Mouse (Mus musculus) cerebellum, adult 2 months (tissue): Measurements from ENCODE around the gene Fbxo10. TPM values are rescaled to one million over a fixed set of nuclear protein-coding genes. Genes with fewer than 3 reads are reported as not detected.
"Not testable (repeated sequence)": the region's sequence is repeated elsewhere in the genome, so short reads cannot be mapped to it uniquely, and the experiment has no call there.

Experiments
- DNase-seq, 2 experiments: peaks; one replicate each; pipeline ENCODE4 v3.0.0; 2021
- H3K27ac ChIP-seq: fragments of 200-500 bp; 2 replicates; pipeline ENCODE4 v1.5.1; 2012; ENCODE audit warnings: low read length, control low read depth, inconsistent platforms; ENCODE audit not compliant: insufficient read depth
- H3K27me3 ChIP-seq: fragments of 200-500 bp; 2 replicates; pipeline ENCODE4 v1.6.1; 2012; ENCODE audit warnings: inconsistent platforms, mild to moderate bottlenecking, low read length, moderate library complexity; ENCODE audit not compliant: control insufficient read depth, insufficient read depth
- H3K4me1 ChIP-seq: fragments of 200-500 bp; 2 replicates; pipeline ENCODE4 v1.6.1; 2011; ENCODE audit warnings: low read length; ENCODE audit not compliant: control insufficient read depth, insufficient read depth
- H3K4me3 ChIP-seq: fragments of 200-500 bp; replicated peaks from 2 replicates; pipeline ENCODE3; 2011; ENCODE audit warnings: mild to moderate bottlenecking, low read depth, low read length, control low read depth; ENCODE audit not compliant: insufficient read depth
- CTCF ChIP-seq: fragments of 200-500 bp; IDR thresholded peaks from 2 replicates; pipeline ENCODE4 v1.5.1; 2011; ENCODE audit warnings: low read depth, mild to moderate bottlenecking, control low read depth, low read length, moderate library complexity, borderline replicate concordance; ENCODE audit not compliant: insufficient read depth
- POLR2A ChIP-seq: fragments of 200-500 bp; IDR thresholded peaks from 2 replicates; pipeline ENCODE4 v1.6.1; 2011; ENCODE audit warnings: low read length, control low read depth, borderline replicate concordance; ENCODE audit not compliant: insufficient read depth
- WGBS: fragments of 180-500 bp; shearing (Covaris S2); methylation state at CpG from one replicate; pipeline ENCODE4 v1.1.7; 2018; 5-methylcytosine and 5-hydroxymethylcytosine counted together
- polyA plus RNA-seq: library from polyadenylated mRNA; depleted of rRNA; stranded (reverse); fragments of >200 nt; gene quantifications from 2 replicates; pipeline ENCODE4 v1.2.3, GENCODE M21; 2012

The Fbxo10 gene
- polyA plus RNA-seq, 1 experiment = 18.6 TPM

GRCm38 (mm10) chr4:45040795-45041194 is 43.6 kb downstream of the Fbxo10 start:
- TF ChIP-seq POLR2A (no peak), CTCF (no peak)
- WGBS = 54% methylated on average over 7 of the region's 7 CpGs

GRCm38 (mm10) chr4:45039546-45039945 is 44.9 kb downstream of the Fbxo10 start:
- not testable (repeated sequence) for H3K27ac ChIP-seq, H3K4me3 ChIP-seq, H3K27me3 ChIP-seq, H3K4me1 ChIP-seq, DNase-seq
- WGBS = 69% methylated on average over 7 of the region's 7 CpGs

More at GRCm38 (mm10) chr4:45040795-45041194, 43.6 kb downstream of the Fbxo10 start:
- Histone ChIP-seq H3K27me3 (no peaks in the 10 kb centered on the region), H3K27ac (no peak overlapping the region), H3K4me3 (no peak overlapping the region), H3K4me1 (no peaks in the 10 kb centered on the region)
- no peak for DNase-seq

GRCm38 (mm10) chr4:45038879-45039278 is 45.5 kb downstream of the Fbxo10 start:
- not testable (repeated sequence) for H3K27ac ChIP-seq, H3K4me3 ChIP-seq, H3K4me1 ChIP-seq, H3K27me3 ChIP-seq, DNase-seq
- WGBS = 49% methylated on average over 8 of the region's 8 CpGs

GRCm38 (mm10) chr4:45037455-45038410 is 46.7 kb downstream of the Fbxo10 start:
- no peaks in the 10 kb centered on the region for H3K27me3 ChIP-seq
- TF ChIP-seq CTCF (no peak), POLR2A (no peak)
- WGBS = 89% methylated on average over 13 of the region's 13 CpGs
- no peak overlapping the region for H3K4me3 ChIP-seq
- H3K4me1 ChIP-seq = no peaks in the 10 kb centered on the region
- H3K27ac ChIP-seq = no peak overlapping the region
- no peak for DNase-seq

GRCm38 (mm10) chr4:45036571-45036970 is 47.8 kb downstream of the Fbxo10 start:
- DNase-seq = no peak
- H3K4me3 ChIP-seq = no peak overlapping the region
- H3K27ac ChIP-seq = no peak overlapping the region
- no peaks in the 10 kb centered on the region for H3K27me3 ChIP-seq
- TF ChIP-seq POLR2A (no peak), CTCF (no peak)
- no peaks in the 10 kb centered on the region for H3K4me1 ChIP-seq
- 75% methylated on average over 5 of the region's 5 CpGs for WGBS

- no peaks in the 10 kb centered on the region for H3K27me3 ChIP-seq
- no peak overlapping the region for H3K27ac ChIP-seq
- H3K4me3 ChIP-seq = no peak overlapping the region
- no peak for TF ChIP-seq POLR2A
- TF ChIP-seq CTCF = no peak
- no peaks in the 10 kb centered on the region for H3K4me1 ChIP-seq
- no peak for DNase-seq
- 91% methylated on average over 10 of the region's 10 CpGs for whole genome bisulfite sequencing
Measured at GRCm38 (mm10) chr4:45036048-45036447, 48.4 kb downstream of the Fbxo10 start.

- 72% methylated on average over 16 of the region's 16 CpGs for WGBS
- Histone ChIP-seq H3K4me3 (no peak overlapping the region), H3K27me3 (no peaks in the 10 kb centered on the region), H3K4me1 (no peaks in the 10 kb centered on the region), H3K27ac (no peak overlapping the region)
- no peak for TF ChIP-seq CTCF
- no peak for TF ChIP-seq POLR2A
- DNase-seq = no peak
Measured at GRCm38 (mm10) chr4:45034693-45035628, 49.4 kb downstream of the Fbxo10 start.
